Mouse (Mus musculus) lung, postnatal 0 days (tissue): ENCODE measurements at regions not wholly inside any gene's neighbourhood (a gene's known extent, or its start where the extent isn't known, plus 50 kb on each side); places are given as distances from the start of the nearest gene placed in this dataset.
"Not testable (repeated sequence)": the region's sequence is repeated elsewhere in the genome, so short reads cannot be mapped to it uniquely, and the experiment has no call there.

Experiments used
- ATAC-seq: fragments of 200-750 bp; cut with Nextera tagmentation; 2 replicates; pipeline ENCODE4 v1.8.0; 2017; ENCODE audit warnings: moderate library complexity
- DNase-seq: peaks from one replicate; pipeline ENCODE4 v3.0.0-alpha.2; 2016; ENCODE audit warnings: low spot score
- H3K27ac ChIP-seq: fragments of 300-500 bp; sonication (generic); 2 replicates; pipeline ENCODE4 v1.5.1; 2014; ENCODE audit warnings: antibody characterized with exemption, mild to moderate bottlenecking, low read length, mixed read lengths
- H3K27me3 ChIP-seq: fragments of 300-500 bp; sonication (generic); replicated peaks from 2 replicates; pipeline ENCODE4 v1.6.1; 2014; ENCODE audit warnings: low read length, mixed read lengths; ENCODE audit not compliant: insufficient read depth
- H3K36me3 ChIP-seq: fragments of 300-500 bp; sonication (generic); 2 replicates; pipeline ENCODE4 v1.6.1; 2014; ENCODE audit warnings: low read length, mixed read lengths; ENCODE audit not compliant: insufficient read depth
- H3K4me1 ChIP-seq: fragments of 300-500 bp; sonication (generic); 2 replicates; pipeline ENCODE4 v1.6.1; 2014; ENCODE audit warnings: antibody characterized with exemption, low read depth, low read length, mixed read lengths; ENCODE audit not compliant: insufficient read depth
- H3K4me2 ChIP-seq: fragments of 300-500 bp; sonication (generic); replicated peaks from 2 replicates; pipeline ENCODE4 v1.6.1; 2014; ENCODE audit warnings: low read depth, mild to moderate bottlenecking, low read length, moderate library complexity, mixed read lengths
- H3K4me3 ChIP-seq: fragments of 300-500 bp; sonication (generic); 2 replicates; pipeline ENCODE4 v1.5.1; 2014; ENCODE audit warnings: low read depth, low read length
- H3K9ac ChIP-seq: fragments of 300-500 bp; sonication (generic); replicated peaks from 2 replicates; pipeline ENCODE4 v1.6.1; 2014; ENCODE audit warnings: low read depth, mild to moderate bottlenecking
- H3K9me3 ChIP-seq: fragments of 300-500 bp; sonication (generic); 2 replicates; pipeline ENCODE4 v1.6.1; 2016; ENCODE audit warnings: low read length, mixed read lengths
- CTCF ChIP-seq: IDR thresholded peaks from 2 replicates; pipeline ENCODE4 v1.5.1; 2016; ENCODE audit warnings: antibody characterized with exemption, mild to moderate bottlenecking
- EP300 ChIP-seq: IDR thresholded peaks from 2 replicates; pipeline ENCODE4 v1.6.1; 2016; ENCODE audit warnings: antibody characterized with exemption, mild to moderate bottlenecking, control low read depth
- WGBS: fragments of 180-500 bp; shearing (Covaris S2); extraction: QIAGEN DNeasy Blood & Tissue Kit; methylation state at CpG from one replicate; pipeline ENCODE4 v1.1.7; 2014; 5-methylcytosine and 5-hydroxymethylcytosine counted together

DNA sequence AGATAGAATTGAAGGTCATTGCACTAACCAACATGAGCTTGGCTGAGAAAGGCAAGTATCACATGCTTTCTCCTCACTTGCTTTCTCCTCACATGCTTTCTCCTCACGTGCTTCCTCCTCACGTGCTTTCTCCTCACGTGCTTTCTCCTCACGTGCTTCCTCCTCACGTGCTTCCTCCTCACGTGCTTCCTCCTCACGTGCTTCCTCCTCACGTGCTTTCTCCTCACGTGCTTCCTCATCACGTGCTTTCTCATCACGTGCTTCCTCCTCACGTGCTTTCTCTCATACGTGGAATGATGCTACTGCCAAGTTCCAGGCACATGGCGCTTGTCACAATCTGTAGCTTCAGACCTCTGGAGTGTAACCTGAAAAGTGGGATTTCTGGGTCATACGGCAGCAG lies 235.2 kb downstream of the Diras2 start:
- H3K36me3 ChIP-seq: no peaks in the 10 kb centered on the region
- no peak overlapping the region for H3K27ac ChIP-seq
- ATAC-seq: no peak
- no peak overlapping the region for H3K9ac ChIP-seq
- no peaks in the 10 kb centered on the region for H3K27me3 ChIP-seq
- no peaks in the 10 kb centered on the region for H3K9me3 ChIP-seq
- no peak for DNase-seq
- WGBS: 85% methylated on average over 15 of the region's 15 CpGs
- TF ChIP-seq EP300 (no peak), CTCF (no peak)
- H3K4me1 ChIP-seq: no peaks in the 10 kb centered on the region
- H3K4me2 ChIP-seq: no peak overlapping the region
- H3K4me3 ChIP-seq: no peak overlapping the region

DNA sequence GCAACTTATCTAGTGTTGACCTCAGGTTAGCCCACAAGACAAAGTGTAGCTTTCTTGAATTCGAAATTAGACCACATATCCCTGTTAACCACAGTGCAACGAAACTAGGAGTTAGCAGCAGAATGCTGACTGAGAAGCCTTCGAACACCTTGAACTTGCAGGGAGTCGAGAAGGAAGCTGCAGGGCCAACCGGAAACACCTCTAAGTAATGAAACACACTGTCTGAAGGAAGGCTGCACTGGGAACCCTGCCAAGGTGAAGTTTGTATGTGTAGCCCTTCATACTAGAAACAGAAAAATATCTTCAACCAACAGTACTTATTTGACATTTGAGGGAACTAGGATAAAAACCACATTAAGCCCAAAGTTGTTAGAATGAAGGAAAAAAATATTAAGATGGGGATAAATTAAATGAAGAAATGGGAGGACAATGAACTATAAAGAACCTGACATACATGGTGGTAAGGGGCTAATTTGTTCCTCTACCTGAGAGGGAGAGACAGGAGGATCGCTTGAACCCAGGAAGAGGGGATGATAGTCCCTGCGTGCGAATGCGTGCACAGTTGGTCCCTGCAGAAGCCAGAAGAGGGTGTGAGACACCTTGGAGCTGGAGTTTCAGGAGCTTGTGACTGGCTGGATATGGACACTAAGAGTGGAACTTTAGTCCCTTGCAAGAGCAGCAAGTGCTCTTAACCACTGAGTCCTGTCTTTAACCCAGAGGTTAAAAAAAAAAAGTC lies 234.4 kb downstream of the Diras2 start:
- Histone ChIP-seq H3K27ac (no peak overlapping the region), H3K9ac (no peak overlapping the region), H3K4me1 (no peaks in the 10 kb centered on the region), H3K36me3 (no peaks in the 10 kb centered on the region), H3K9me3 (no peaks in the 10 kb centered on the region), H3K4me3 (no peak overlapping the region), H3K4me2 (no peak overlapping the region), H3K27me3 (no peaks in the 10 kb centered on the region)
- WGBS: 65% methylated on average over 9 of the region's 9 CpGs
- DNase-seq: no peak
- no peak for ATAC-seq
- TF ChIP-seq EP300: no peak
- no peak for TF ChIP-seq CTCF

DNA sequence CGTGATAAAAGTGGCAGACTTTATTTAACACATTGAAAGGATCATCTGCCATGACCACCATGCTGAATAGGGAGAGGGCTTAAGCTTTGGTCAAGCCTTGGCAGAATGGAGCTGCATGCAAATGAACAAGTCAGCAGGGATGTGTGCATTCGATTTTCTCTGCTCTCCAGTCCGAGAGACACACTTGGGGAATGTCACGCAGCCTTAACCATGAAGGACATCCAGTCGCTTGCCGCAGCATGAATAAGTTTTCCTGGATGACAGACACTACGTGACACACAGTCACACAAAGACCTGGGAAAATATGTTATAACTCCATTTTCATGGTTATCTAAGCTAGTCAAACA lies 233.8 kb downstream of the Diras2 start:
- H3K27me3 ChIP-seq: no peaks in the 10 kb centered on the region
- H3K9me3 ChIP-seq: no peaks in the 10 kb centered on the region
- no peak overlapping the region for H3K27ac ChIP-seq
- DNase-seq (no peak), ATAC-seq (no peak)
- TF ChIP-seq CTCF: no peak
- no peak for TF ChIP-seq EP300
- WGBS: 80% methylated on average over 7 of the region's 7 CpGs
- H3K4me2 ChIP-seq: no peak overlapping the region
- H3K4me1 ChIP-seq: no peaks in the 10 kb centered on the region
- no peak overlapping the region for H3K9ac ChIP-seq
- no peak overlapping the region for H3K4me3 ChIP-seq
- H3K36me3 ChIP-seq: no peaks in the 10 kb centered on the region

DNA sequence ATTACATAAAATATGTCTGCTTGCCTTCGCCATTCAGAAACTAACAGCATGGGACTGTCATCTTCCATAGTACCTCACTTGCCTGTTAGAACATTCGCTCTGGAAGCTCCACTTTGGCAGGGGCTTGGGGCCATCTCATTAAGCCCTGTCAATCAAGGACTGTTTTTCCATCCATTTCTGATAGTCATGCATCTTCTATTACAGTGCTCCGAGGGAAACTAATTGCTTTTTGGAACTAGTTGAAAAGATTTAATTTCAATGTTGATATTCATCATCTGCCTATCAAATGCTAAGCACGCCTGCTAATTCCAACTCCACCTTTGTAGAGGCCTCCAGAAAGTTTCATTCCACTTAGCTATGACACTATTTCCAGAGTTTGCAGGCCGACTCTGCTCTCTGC lies 232.7 kb downstream of the Diras2 start:
- H3K9ac ChIP-seq: no peak overlapping the region
- H3K4me3 ChIP-seq: no peak overlapping the region
- no peak overlapping the region for H3K27ac ChIP-seq
- ATAC-seq (no peak), DNase-seq (no peak)
- 79% methylated on average over 5 of the region's 5 CpGs for WGBS
- no peak overlapping the region for H3K4me2 ChIP-seq
- H3K4me1 ChIP-seq: no peaks in the 10 kb centered on the region
- H3K36me3 ChIP-seq: no peaks in the 10 kb centered on the region
- H3K27me3 ChIP-seq: no peaks in the 10 kb centered on the region
- no peaks in the 10 kb centered on the region for H3K9me3 ChIP-seq
- TF ChIP-seq EP300: no peak
- no peak for TF ChIP-seq CTCF

DNA sequence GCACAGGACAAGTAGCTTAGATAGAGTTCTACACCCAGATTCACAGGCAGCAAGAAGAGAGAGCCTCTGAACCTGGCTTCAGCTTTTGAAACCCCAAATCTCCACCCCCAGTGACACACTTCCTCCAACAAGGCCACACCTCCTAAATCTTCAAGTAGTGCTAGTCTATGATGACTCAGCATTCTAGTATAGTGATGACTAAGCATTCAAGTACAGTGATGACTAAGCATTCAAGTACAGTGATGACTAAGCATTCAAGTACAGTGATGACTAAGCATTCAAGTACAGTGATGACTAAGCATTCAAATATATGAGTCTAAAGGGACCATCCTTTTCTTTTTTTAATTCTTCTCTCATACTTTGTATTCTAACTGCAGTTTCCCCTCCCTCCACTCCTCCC lies 225.8 kb downstream of the Diras2 start:
- not testable (repeated sequence) for H3K4me1 ChIP-seq, H3K9me3 ChIP-seq, H3K4me2 ChIP-seq, H3K9ac ChIP-seq, DNase-seq, H3K4me3 ChIP-seq, ATAC-seq, H3K27me3 ChIP-seq, H3K27ac ChIP-seq, H3K36me3 ChIP-seq

DNA sequence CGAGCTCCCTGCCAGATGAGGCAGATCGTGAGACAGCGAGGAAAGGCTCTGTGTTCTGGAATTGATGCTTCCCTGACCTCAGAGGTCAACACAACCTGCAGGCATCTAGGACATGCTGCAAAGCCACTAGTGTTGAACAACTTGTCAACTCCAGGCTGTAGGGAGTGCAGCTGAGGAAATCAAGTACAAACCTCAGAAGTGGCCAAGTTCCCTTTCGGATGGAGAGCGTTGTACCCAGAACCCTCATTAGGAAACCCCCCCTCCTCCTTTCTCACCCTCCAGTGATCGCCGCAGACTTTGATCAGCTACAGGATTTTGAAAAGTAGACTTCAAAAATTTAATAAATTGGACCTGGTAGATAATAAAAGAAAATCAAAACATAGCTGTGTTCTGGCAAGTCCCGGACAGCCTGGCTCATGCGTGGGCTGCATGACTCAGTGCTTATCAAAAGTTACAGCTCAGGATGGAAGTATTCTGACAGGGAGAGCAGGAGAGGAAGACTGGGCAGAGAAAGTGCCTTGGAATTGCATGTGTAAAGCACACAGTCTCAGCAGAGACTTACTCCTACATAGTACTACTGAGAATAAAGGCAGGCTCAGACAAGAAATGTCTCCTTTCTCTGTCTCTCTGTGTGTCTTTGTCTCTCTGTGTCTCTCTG lies 224.2 kb downstream of the Diras2 start:
- 52% methylated on average over 9 of the region's 9 CpGs for whole genome bisulfite sequencing
- no peak for ATAC-seq
- Histone ChIP-seq H3K4me3 (no peak overlapping the region), H3K9me3 (no peaks in the 10 kb centered on the region), H3K4me2 (no peak overlapping the region), H3K27me3 (no peaks in the 10 kb centered on the region), H3K36me3 (no peaks in the 10 kb centered on the region), H3K9ac (no peak overlapping the region), H3K27ac (no peak overlapping the region), H3K4me1 (no peaks in the 10 kb centered on the region)
- TF ChIP-seq CTCF (no peak), EP300 (no peak)
- DNase-seq: peak; percentile 18

DNA sequence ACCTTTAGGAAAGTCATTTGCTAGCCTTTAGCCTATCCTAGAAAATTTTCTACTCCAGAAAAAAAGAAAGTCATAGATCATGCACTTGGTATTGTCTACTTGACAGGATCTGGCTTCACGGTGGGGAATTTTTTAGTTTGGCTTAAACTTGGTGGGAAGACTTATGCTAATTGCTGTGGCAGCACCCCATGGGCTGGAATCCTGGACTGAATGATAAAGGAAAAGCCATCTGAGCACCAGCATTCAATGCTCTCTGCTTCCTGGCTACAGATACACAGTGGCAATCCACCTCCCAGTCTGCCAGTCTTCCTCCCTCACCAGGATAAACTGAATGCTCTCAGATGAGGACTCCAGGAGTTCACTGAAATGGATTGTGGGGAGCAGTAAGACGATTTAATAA lies 220.1 kb downstream of the Diras2 start:
- H3K4me2 ChIP-seq: no peak overlapping the region
- H3K4me1 ChIP-seq: no peaks in the 10 kb centered on the region
- no peaks in the 10 kb centered on the region for H3K27me3 ChIP-seq
- H3K36me3 ChIP-seq: no peaks in the 10 kb centered on the region
- no peak overlapping the region for H3K9ac ChIP-seq
- no peak overlapping the region for H3K4me3 ChIP-seq
- H3K27ac ChIP-seq: no peak overlapping the region
- WGBS: 39% methylated on average over 2 of the region's 2 CpGs
- H3K9me3 ChIP-seq: no peaks in the 10 kb centered on the region
- TF ChIP-seq EP300 (no peak), CTCF (no peak)
- ATAC-seq: no peak
- DNase-seq: no peak
